Mouse (Mus musculus) CD4-positive, CD25-positive, alpha-beta regulatory T cell, adult 9 weeks (primary cell): ENCODE measurements around the gene Bend4. TPM values are rescaled to one million over a fixed set of nuclear protein-coding genes. Genes with fewer than 3 reads are reported as not detected.

Source experiments
- polyA plus RNA-seq: library from polyadenylated mRNA; unstranded; fragments of 100-300 nt; shearing (Covaris generic); gene quantifications from one replicate; pipeline ENCODE4 v1.2.1, GENCODE M21; 2017

Bend4 gene
- polyA plus RNA-seq: 0.16 TPM

GRCm38 (mm10) chr5:67427443-67428360, at the start of gene Bend4:
TSS of gene Bend4 (minus strand) at chr5:67428310.

Other genes with a start within 250 kb of the Bend4 start
- 97.9 TPM for gene Tmem33, start 167.7 kb downstream of the Bend4 start, polyA plus RNA-seq
- 8.6 TPM for gene Slc30a9, start 121.4 kb downstream of the Bend4 start, polyA plus RNA-seq
- 0.19 TPM for gene Shisa3, start 179.6 kb upstream of the Bend4 start, polyA plus RNA-seq